Mouse (Mus musculus): ENCODE results near the gene Npas3.

- TF ChIP-seq POLR2A (IDR thresholded peaks at IDR 0.05; ENCODE audit: insufficient read depth, low read depth, low read length) (no peak), CTCF (IDR thresholded peaks at IDR 0.05; ENCODE audit: insufficient read depth, low read depth, low read length) (no peak)
These were observed 173.2 kb downstream of the Npas3 start for GRCm38 (mm10) chr12:53421701-53422100.

Data from olfactory bulb, adult 2 months (tissue).